Mouse (Mus musculus): ENCODE results near the gene Agtrap. TPM values are rescaled to one million over a fixed set of nuclear protein-coding genes. Genes with fewer than 3 reads are reported as not detected.
A peak's percentile ranks its signal among the peaks of the same experiment; 100 is the strongest.

Gene Agtrap
- polyA plus RNA-seq, 1 experiment: 45.2 TPM

DNA sequence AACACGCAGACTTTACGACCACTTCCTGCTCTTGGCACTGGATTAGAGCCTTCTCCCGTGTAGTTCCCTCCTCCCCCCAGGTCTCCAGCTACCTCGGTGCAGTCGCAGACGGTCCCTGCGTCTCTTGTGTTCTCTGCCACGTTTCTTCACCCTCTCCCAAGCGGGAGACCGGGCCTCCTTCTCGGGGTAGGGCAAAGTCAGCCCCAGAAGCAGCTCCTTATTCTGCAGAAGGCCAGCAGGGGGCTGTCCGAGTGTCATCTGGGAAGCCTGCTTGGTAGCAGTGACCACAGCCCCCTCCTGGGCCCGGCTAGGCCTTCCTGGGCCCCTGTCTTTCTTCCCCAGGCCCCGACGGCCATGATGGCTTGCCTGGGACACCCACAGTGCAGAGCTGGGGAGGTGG lies 27.6 kb upstream of the Agtrap start:
- no peak overlapping the region; the same call in 1 of the 2 replicates for H3K4me3 ChIP-seq (ENCODE audit: control insufficient read depth, low read depth, low read length)
- TF ChIP-seq POLR2A (IDR thresholded peaks at IDR 0.05; ENCODE audit: control insufficient read depth, low read depth, low read length) (no peak), CTCF (IDR thresholded peaks at IDR 0.05; ENCODE audit: control insufficient read depth, insufficient read depth, insufficient replicate concordance, low read depth, low read length) (0 out of 2 replicates have a peak, but pooled peaks have one; percentile 21)
- no peaks in the 10 kb centered on the region for H3K27me3 ChIP-seq (ENCODE audit: control insufficient read depth, insufficient read depth, low read length)
- H3K4me1 ChIP-seq (ENCODE audit: control insufficient read depth, insufficient read depth, low read length): no peaks in the 10 kb centered on the region
- H3K36me3 ChIP-seq (ENCODE audit: control insufficient read depth, insufficient read depth, low read length): no peaks in the 10 kb centered on the region
- H3K27ac ChIP-seq (ENCODE audit: control insufficient read depth, insufficient read depth, low read depth, low read length): no peak overlapping the region

DNA sequence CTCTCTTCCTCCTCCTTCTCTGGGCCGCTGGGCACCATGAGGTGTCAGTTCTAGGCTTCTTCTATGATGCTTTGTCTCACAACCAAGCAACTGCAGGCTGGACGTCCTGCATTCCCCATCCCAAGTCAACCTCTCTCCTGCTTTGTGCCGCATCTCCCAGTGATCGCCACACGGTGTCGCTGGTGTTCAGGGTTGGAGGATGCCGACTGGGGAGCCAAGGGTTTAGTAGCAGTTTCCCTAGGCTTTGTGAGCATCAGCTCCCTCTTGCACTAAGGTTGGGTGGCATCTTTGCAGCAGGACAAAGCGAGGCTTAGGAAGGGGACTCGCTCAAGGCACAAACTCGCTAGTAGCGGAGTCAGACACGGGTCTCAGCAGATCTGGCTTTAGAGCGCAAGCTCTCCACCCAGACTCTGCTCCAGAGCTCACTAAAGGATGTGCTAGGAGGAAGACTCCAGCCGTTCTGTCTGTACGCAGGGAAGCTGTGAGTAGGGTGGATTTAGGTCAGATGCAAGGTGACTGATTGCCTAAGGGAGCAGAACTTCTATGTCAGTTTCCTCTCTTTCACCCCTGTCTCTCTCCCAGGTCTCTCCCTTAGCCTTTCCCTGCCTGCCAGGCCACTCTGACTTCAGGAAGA lies 27.0 kb upstream of the Agtrap start:
- Histone ChIP-seq H3K27me3 (ENCODE audit: control insufficient read depth, insufficient read depth, low read length) (no peaks in the 10 kb centered on the region), H3K36me3 (ENCODE audit: control insufficient read depth, insufficient read depth, low read length) (no peaks in the 10 kb centered on the region), H3K4me3 (ENCODE audit: control insufficient read depth, low read depth, low read length) (no peak overlapping the region), H3K27ac (ENCODE audit: control insufficient read depth, insufficient read depth, low read depth, low read length) (no peak overlapping the region), H3K4me1 (ENCODE audit: control insufficient read depth, insufficient read depth, low read length) (no peaks in the 10 kb centered on the region)
- no peak for TF ChIP-seq POLR2A (IDR thresholded peaks at IDR 0.05; ENCODE audit: control insufficient read depth, low read depth, low read length)
- peak; percentile 97; the same call in 1 of the 2 replicates for TF ChIP-seq CTCF (IDR thresholded peaks at IDR 0.05; ENCODE audit: control insufficient read depth, insufficient read depth, insufficient replicate concordance, low read depth, low read length)

DNA sequence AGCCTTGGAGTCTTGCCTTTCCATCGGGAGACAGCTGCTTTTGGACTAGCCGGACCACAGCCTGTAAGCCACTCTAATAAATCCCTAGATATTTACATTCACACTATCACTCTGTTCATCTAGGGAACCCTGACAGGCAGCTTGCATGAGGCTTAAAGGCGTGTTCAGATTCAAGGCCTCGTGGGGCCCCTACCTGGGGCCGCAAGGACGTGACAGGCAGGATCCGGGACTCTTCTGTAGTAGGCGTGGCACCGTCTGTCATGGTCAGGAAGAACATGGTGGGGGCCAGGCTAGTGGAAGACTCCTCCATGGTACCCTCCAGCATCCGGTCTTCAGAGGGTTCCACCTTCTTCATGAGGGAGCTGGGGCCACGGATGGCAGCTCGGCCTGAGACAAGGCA lies 24.7 kb upstream of the Agtrap start:
- Histone ChIP-seq H3K36me3 (ENCODE audit: control insufficient read depth, insufficient read depth, low read length) (no peaks in the 10 kb centered on the region), H3K4me1 (ENCODE audit: control insufficient read depth, insufficient read depth, low read length) (peaks cover 2% of the 10 kb centered on the region), H3K27ac (ENCODE audit: control insufficient read depth, insufficient read depth, low read depth, low read length) (no peak overlapping the region), H3K27me3 (ENCODE audit: control insufficient read depth, insufficient read depth, low read length) (no peaks in the 10 kb centered on the region), H3K4me3 (ENCODE audit: control insufficient read depth, low read depth, low read length) (no peak overlapping the region)
- TF ChIP-seq POLR2A (IDR thresholded peaks at IDR 0.05; ENCODE audit: control insufficient read depth, low read depth, low read length) (no peak), CTCF (IDR thresholded peaks at IDR 0.05; ENCODE audit: control insufficient read depth, insufficient read depth, insufficient replicate concordance, low read depth, low read length) (no peak)

DNA sequence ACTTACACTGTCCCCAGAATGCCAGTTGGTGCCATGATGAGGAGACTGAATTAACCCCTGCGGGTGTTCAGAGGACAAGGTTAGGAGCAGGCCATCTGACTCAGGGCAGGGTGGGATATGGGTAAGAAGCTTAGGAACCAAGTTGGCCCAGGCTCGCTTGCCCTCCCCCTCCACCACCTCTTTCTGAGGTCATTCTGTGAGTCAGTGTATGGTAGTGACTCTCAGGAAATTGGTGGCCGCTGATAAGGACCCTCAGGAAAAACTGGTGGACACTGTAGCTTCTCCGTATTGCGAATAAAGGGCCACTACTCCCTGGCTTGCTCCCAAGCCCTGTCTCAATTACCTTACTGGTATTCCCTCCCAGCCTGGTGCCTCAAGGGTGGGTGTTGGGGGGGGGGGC lies 21.4 kb upstream of the Agtrap start:
- Histone ChIP-seq H3K4me1 (ENCODE audit: control insufficient read depth, insufficient read depth, low read length) (peaks cover 6% of the 10 kb centered on the region), H3K36me3 (ENCODE audit: control insufficient read depth, insufficient read depth, low read length) (no peaks in the 10 kb centered on the region), H3K27ac (ENCODE audit: control insufficient read depth, insufficient read depth, low read depth, low read length) (no peak overlapping the region), H3K4me3 (ENCODE audit: control insufficient read depth, low read depth, low read length) (no peak overlapping the region), H3K27me3 (ENCODE audit: control insufficient read depth, insufficient read depth, low read length) (no peaks in the 10 kb centered on the region)
- no peak for TF ChIP-seq CTCF (IDR thresholded peaks at IDR 0.05; ENCODE audit: control insufficient read depth, insufficient read depth, insufficient replicate concordance, low read depth, low read length)
- TF ChIP-seq POLR2A (IDR thresholded peaks at IDR 0.05; ENCODE audit: control insufficient read depth, low read depth, low read length): no peak

DNA sequence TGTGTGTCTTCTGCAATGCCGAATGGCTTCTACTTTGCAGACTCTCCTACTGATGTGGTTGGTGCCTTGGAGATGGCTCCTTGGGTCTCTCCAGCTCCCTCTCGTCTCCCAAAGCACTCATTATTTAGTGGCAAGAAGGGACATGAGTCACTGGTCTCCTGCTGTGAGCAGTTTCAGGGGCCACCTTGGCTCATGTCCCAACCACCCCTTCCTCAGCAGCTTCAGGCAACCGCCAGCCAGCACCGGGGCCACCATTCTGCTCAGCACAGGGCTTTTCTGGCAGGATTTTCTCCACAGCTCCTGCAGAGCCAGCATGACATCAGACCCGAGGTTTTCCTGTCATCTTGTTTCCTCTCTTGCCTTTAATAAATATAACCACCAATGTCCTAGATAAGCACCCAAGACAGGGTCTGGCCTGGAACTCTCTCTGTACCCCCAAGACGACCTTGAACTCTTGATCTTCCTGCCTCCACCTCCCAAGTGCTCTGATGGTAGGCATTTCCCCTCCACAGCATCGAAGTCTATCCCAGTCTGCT lies 20.8 kb upstream of the Agtrap start:
- Histone ChIP-seq H3K27ac (ENCODE audit: control insufficient read depth, insufficient read depth, low read depth, low read length) (no peak overlapping the region), H3K36me3 (ENCODE audit: control insufficient read depth, insufficient read depth, low read length) (no peaks in the 10 kb centered on the region), H3K4me3 (ENCODE audit: control insufficient read depth, low read depth, low read length) (no peak overlapping the region), H3K4me1 (ENCODE audit: control insufficient read depth, insufficient read depth, low read length) (peaks cover 6% of the 10 kb centered on the region), H3K27me3 (ENCODE audit: control insufficient read depth, insufficient read depth, low read length) (no peaks in the 10 kb centered on the region)
- TF ChIP-seq CTCF (IDR thresholded peaks at IDR 0.05; ENCODE audit: control insufficient read depth, insufficient read depth, insufficient replicate concordance, low read depth, low read length) (no peak), POLR2A (IDR thresholded peaks at IDR 0.05; ENCODE audit: control insufficient read depth, low read depth, low read length) (no peak)

DNA sequence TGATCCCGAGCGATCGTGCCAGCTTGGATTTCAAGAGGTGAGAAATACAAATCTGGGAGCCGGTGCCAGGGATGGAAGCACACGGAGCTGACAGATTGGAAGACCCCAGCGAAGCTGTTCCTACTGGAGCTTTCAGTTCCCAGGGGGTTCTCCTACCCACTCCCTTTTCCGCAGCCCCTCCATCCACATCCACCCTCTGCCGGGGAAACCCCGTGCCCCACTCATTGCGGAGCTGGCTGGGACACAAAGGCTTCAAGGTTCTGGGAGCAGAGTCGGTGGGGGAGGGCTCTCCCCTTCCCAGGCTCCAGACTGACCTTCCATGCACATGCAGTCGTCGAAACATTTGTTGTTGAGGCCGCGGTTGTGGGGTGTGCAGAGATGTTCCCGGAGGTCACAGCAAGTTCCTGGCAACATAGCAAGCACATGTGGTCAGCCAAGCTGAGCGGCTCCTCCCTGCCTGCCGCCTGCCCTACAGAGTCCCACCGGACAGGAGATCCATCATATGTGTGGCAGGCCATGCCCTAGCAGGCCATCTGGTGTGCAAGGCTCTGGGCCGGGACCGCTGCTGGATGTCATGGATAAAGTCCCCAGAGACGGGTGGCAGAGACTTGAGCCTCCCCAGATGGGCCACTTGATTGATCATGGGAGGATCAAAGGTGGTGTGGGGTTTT lies 19.9 kb upstream of the Agtrap start:
- H3K27ac ChIP-seq (ENCODE audit: control insufficient read depth, insufficient read depth, low read depth, low read length): no peak overlapping the region
- H3K4me1 ChIP-seq (ENCODE audit: control insufficient read depth, insufficient read depth, low read length): peaks cover 6% of the 10 kb centered on the region
- H3K4me3 ChIP-seq (ENCODE audit: control insufficient read depth, low read depth, low read length): no peak overlapping the region
- no peak for TF ChIP-seq POLR2A (IDR thresholded peaks at IDR 0.05; ENCODE audit: control insufficient read depth, low read depth, low read length)
- no peak for TF ChIP-seq CTCF (IDR thresholded peaks at IDR 0.05; ENCODE audit: control insufficient read depth, insufficient read depth, insufficient replicate concordance, low read depth, low read length)
- H3K36me3 ChIP-seq (ENCODE audit: control insufficient read depth, insufficient read depth, low read length): no peaks in the 10 kb centered on the region
- no peaks in the 10 kb centered on the region for H3K27me3 ChIP-seq (ENCODE audit: control insufficient read depth, insufficient read depth, low read length)

DNA sequence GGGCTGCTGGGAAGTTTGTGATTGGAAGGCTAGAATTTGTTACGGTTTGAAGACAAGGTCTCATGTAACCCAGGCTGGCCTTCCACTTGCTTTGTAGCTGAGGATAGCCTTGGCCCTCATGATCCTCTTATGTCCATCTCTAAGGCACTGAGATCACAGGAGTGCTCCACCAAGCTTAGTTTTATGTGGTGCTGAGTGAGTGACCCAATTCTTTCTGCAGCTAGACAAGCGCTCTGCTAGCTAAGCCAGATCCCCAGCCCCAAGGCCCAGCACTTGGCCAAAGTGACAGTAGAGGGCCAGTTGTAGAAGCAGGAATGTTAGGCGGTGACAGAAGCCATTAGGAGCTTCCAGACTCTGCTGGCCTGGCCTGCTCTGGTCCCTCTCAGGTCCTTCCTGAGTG lies 16.3 kb upstream of the Agtrap start:
- no peaks in the 10 kb centered on the region for H3K36me3 ChIP-seq (ENCODE audit: control insufficient read depth, insufficient read depth, low read length)
- no peak overlapping the region for H3K27ac ChIP-seq (ENCODE audit: control insufficient read depth, insufficient read depth, low read depth, low read length)
- no peak for TF ChIP-seq POLR2A (IDR thresholded peaks at IDR 0.05; ENCODE audit: control insufficient read depth, low read depth, low read length)
- no peak for TF ChIP-seq CTCF (IDR thresholded peaks at IDR 0.05; ENCODE audit: control insufficient read depth, insufficient read depth, insufficient replicate concordance, low read depth, low read length)
- no peak overlapping the region for H3K4me3 ChIP-seq (ENCODE audit: control insufficient read depth, low read depth, low read length)
- H3K4me1 ChIP-seq (ENCODE audit: control insufficient read depth, insufficient read depth, low read length): peaks cover 10% of the 10 kb centered on the region
- no peaks in the 10 kb centered on the region for H3K27me3 ChIP-seq (ENCODE audit: control insufficient read depth, insufficient read depth, low read length)

All from testis, adult 2 months (tissue).